Mouse (Mus musculus) heart, adult 2 months (tissue): ENCODE measurements around the gene Rcor1. TPM values are rescaled to one million over a fixed set of nuclear protein-coding genes. Genes with fewer than 3 reads are reported as not detected.
A peak's percentile ranks its signal among the peaks of the same experiment; 100 is the strongest.

Source experiments
- DNase-seq, 2 experiments: peaks; one replicate each; pipeline ENCODE4 v3.0.0; 2021
- H3K27ac ChIP-seq: fragments of 200-600 bp; 2 replicates; pipeline ENCODE4 v1.8.1; 2022
- H3K27me3 ChIP-seq: fragments of 200-500 bp; 2 replicates; pipeline ENCODE4 v1.6.1; 2012; ENCODE audit warnings: mild to moderate bottlenecking, low read length, inconsistent platforms, mixed read lengths; ENCODE audit not compliant: control insufficient read depth, insufficient read depth
- H3K36me3 ChIP-seq: fragments of 200-500 bp; 2 replicates; pipeline ENCODE4 v1.6.1; 2012; ENCODE audit warnings: low read length, inconsistent platforms; ENCODE audit not compliant: control insufficient read depth, insufficient read depth
- H3K4me1 ChIP-seq: fragments of 200-500 bp; 2 replicates; pipeline ENCODE4 v1.6.1; 2011; ENCODE audit warnings: low read length; ENCODE audit not compliant: control insufficient read depth, insufficient read depth
- H3K4me3 ChIP-seq: fragments of 200-600 bp; 2 replicates; pipeline ENCODE4 v1.8.1; 2022
- H3K79me2 ChIP-seq: fragments of 200-500 bp; replicated peaks from 2 replicates; pipeline ENCODE4 v1.6.1; 2012; ENCODE audit warnings: mild to moderate bottlenecking, inconsistent platforms, low read length, moderate library complexity, mixed read lengths; ENCODE audit not compliant: control insufficient read depth, insufficient read depth
- H3K9ac ChIP-seq: fragments of 200-500 bp; 2 replicates; pipeline ENCODE4 v1.6.1; 2012; ENCODE audit warnings: low read depth, mild to moderate bottlenecking, control low read depth, inconsistent platforms, low read length, mixed read lengths
- CTCF ChIP-seq: fragments of 200-600 bp; IDR thresholded peaks from 2 replicates; pipeline ENCODE4 v1.8.1; 2022; ENCODE audit warnings: antibody characterized with exemption, mild to moderate bottlenecking, moderate library complexity
- EP300 ChIP-seq: fragments of 200-500 bp; IDR thresholded peaks from 2 replicates; pipeline ENCODE4 v1.6.1; 2011; ENCODE audit warnings: low read depth, low read length, control low read depth; ENCODE audit not compliant: insufficient read depth
- POLR2A ChIP-seq: fragments of 200-500 bp; IDR thresholded peaks from 2 replicates; pipeline ENCODE4 v1.6.1; 2011; ENCODE audit warnings: mild to moderate bottlenecking, low read depth, low read length, control low read depth; ENCODE audit not compliant: insufficient read depth
- WGBS: fragments of 180-500 bp; shearing (Covaris S2); methylation state at CpG from one replicate; pipeline ENCODE4 v1.1.7; 2018; 5-methylcytosine and 5-hydroxymethylcytosine counted together
- intact Hi-C: fragments of 180-260 bp; cut with DNase I; formaldehyde crosslinking; loops from one replicate; pipeline ENCODE4 v1.15.1; 2025
- polyA plus RNA-seq: library from polyadenylated mRNA; depleted of rRNA; stranded (reverse); fragments of >200 nt; gene quantifications from 2 replicates; pipeline ENCODE4 v1.2.3, GENCODE M21; 2012
- total RNA-seq, 2 experiments: library from RNA; stranded (reverse); gene quantifications; 2 replicates each; pipeline ENCODE4 v1.2.3; 2021

The Rcor1 gene
- total and polyA plus RNA-seq, 3 experiments, result 5.9 to 14.8 (median 13.9) TPM

- WGBS, result 62% methylated on average over 12 of the region's 12 CpGs
- no peak overlapping the region for H3K27ac ChIP-seq
- no peak overlapping the region for H3K4me3 ChIP-seq
- no peak for DNase-seq
- no peaks in the 10 kb centered on the region for H3K36me3 ChIP-seq
- peaks cover 3% of the 10 kb centered on the region; the same call in 1 of the 2 replicates for H3K4me1 ChIP-seq
- TF ChIP-seq POLR2A, result no peak
- TF ChIP-seq EP300, result no peak
- TF ChIP-seq CTCF, result no peak
- no peak overlapping the region for H3K9ac ChIP-seq
- peaks cover 5% of the 10 kb centered on the region for H3K79me2 ChIP-seq
- H3K27me3 ChIP-seq, result no peaks in the 10 kb centered on the region
- intact Hi-C loops, result no loop called here
Observed at GRCm38 (mm10) chr12:111076385-111076965, 37.3 kb downstream of the Rcor1 start.

GRCm38 (mm10) chr12:111085579-111085978 lies 46.4 kb downstream of the Rcor1 start:
- intact Hi-C loops, result loop anchor here (5.0 kb wide), 2 partner anchors 57 to 152 kb away; no protein-coding TSS in a partner anchor
- 63% methylated on average over 4 of the region's 4 CpGs for WGBS

GRCm38 (mm10) chr12:111087066-111087465 lies 47.9 kb downstream of the Rcor1 start:
- no peak for DNase-seq
- H3K27me3 ChIP-seq, result no peaks in the 10 kb centered on the region
- no peak overlapping the region for H3K4me3 ChIP-seq
- no peak overlapping the region for H3K27ac ChIP-seq
- no peaks in the 10 kb centered on the region; the same call in none of the 2 replicates for H3K36me3 ChIP-seq
- no peak overlapping the region for H3K9ac ChIP-seq
- TF ChIP-seq POLR2A, result no peak
- TF ChIP-seq EP300, result no peak
- no peak for TF ChIP-seq CTCF
- WGBS, result 83% methylated on average over 1 of the region's 1 CpGs
- peaks cover 5% of the 10 kb centered on the region for H3K4me1 ChIP-seq
- intact Hi-C loops, result loop anchor here (5.0 kb wide), 2 partner anchors 55 to 150 kb away; no protein-coding TSS in a partner anchor
- H3K79me2 ChIP-seq, result peaks cover 4% of the 10 kb centered on the region

More at GRCm38 (mm10) chr12:111085579-111085978, 46.4 kb downstream of the Rcor1 start:
- Histone ChIP-seq H3K27me3 (no peaks in the 10 kb centered on the region), H3K9ac (no peak overlapping the region), H3K4me1 (peaks cover 2% of the 10 kb centered on the region; the same call in 1 of the 2 replicates), H3K79me2 (0 out of 2 replicates have a peak, but pooled peaks cover 1% of the 10 kb centered on the region), H3K36me3 (no peaks in the 10 kb centered on the region; the same call in none of the 2 replicates), H3K4me3 (no peak overlapping the region), H3K27ac (no peak overlapping the region)
- no peak for DNase-seq
- TF ChIP-seq POLR2A (no peak), EP300 (no peak), CTCF (no peak)

- no peaks in the 10 kb centered on the region; the same call in none of the 2 replicates for H3K36me3 ChIP-seq
- peaks cover 3% of the 10 kb centered on the region for H3K79me2 ChIP-seq
- TF ChIP-seq EP300, result no peak
- TF ChIP-seq POLR2A, result no peak
- peak; percentile 91 for TF ChIP-seq CTCF
- H3K9ac ChIP-seq, result no peak overlapping the region
- H3K27me3 ChIP-seq, result no peaks in the 10 kb centered on the region
- H3K4me1 ChIP-seq, result peaks cover 5% of the 10 kb centered on the region
- WGBS, result 34% methylated on average over 5 of the region's 5 CpGs
- H3K4me3 ChIP-seq, result no peak overlapping the region
- no peak overlapping the region for H3K27ac ChIP-seq
- intact Hi-C loops, result loop anchor here (5.0 kb wide), 2 partner anchors 54 to 149 kb away; no protein-coding TSS in a partner anchor
- peak; percentile 48 to 60 for DNase-seq
Observed at GRCm38 (mm10) chr12:111088186-111088585, 49.0 kb downstream of the Rcor1 start.

- peaks cover 3% of the 10 kb centered on the region for H3K79me2 ChIP-seq
- H3K27ac ChIP-seq, result no peak overlapping the region
- no peak for DNase-seq
- intact Hi-C loops, result loop anchor here (5.0 kb wide), 2 partner anchors 54 to 149 kb away; no protein-coding TSS in a partner anchor
- 36% methylated on average over 3 of the region's 3 CpGs for WGBS
- H3K27me3 ChIP-seq, result no peaks in the 10 kb centered on the region
- H3K4me1 ChIP-seq, result peaks cover 5% of the 10 kb centered on the region
- no peak overlapping the region for H3K9ac ChIP-seq
- no peak for TF ChIP-seq CTCF
- no peak for TF ChIP-seq POLR2A
- no peak for TF ChIP-seq EP300
- no peak overlapping the region for H3K4me3 ChIP-seq
- H3K36me3 ChIP-seq, result no peaks in the 10 kb centered on the region; the same call in none of the 2 replicates
Observed at GRCm38 (mm10) chr12:111088731-111089141, 49.6 kb downstream of the Rcor1 start.

GRCm38 (mm10) chr12:111089145-111089544 lies 50.0 kb downstream of the Rcor1 start:
- Histone ChIP-seq H3K27me3 (no peaks in the 10 kb centered on the region), H3K27ac (peak overlapping the region; percentile 15; the same call in 1 of the 2 replicates), H3K9ac (no peak overlapping the region), H3K79me2 (peaks cover 3% of the 10 kb centered on the region), H3K4me3 (no peak overlapping the region), H3K36me3 (no peaks in the 10 kb centered on the region; the same call in none of the 2 replicates), H3K4me1 (peaks cover 5% of the 10 kb centered on the region)
- DNase-seq, result peak in 1 of 2 experiments; percentile 38
- WGBS, result 31% methylated on average over 7 of the region's 7 CpGs
- intact Hi-C loops, result loop anchor here (5.0 kb wide), 2 partner anchors 53 to 148 kb away; no protein-coding TSS in a partner anchor
- TF ChIP-seq CTCF, result no peak
- no peak for TF ChIP-seq EP300
- no peak for TF ChIP-seq POLR2A
